Comparison of ENCODE assay signal across 9 mouse cellular contexts in the genomic region with DNA sequence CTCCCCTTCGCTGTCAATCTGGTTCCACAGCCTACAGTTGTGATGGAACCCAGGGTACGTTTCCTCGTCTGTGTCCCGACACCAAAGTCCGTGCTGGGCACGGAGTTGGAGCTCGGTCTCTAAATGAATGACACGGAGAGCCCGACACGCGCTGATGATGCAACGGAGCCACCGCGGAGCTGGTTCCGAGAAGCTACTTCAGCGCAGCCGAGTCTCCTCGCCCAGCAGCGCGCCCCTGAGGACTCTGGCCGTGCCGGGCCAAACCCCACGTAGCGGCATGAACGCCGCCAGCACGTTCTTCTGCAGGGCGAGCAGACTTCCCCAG. TPM values are rescaled to one million over a fixed set of nuclear protein-coding genes. Genes with fewer than 3 reads are reported as not detected.
A peak's percentile ranks its signal among the peaks of the same experiment; 100 is the strongest.
DNase-seq lines count a peak whose midpoint lies in the region; ATAC-seq and TF ChIP-seq lines count a peak whose summit lies in the region.
"Had no signal": no experiment of that assay in that cellular context is flagged by ENCODE, and none has a peak within 500 bp of the region (broad histone marks: within the 10 kb centered on the region; RNA-seq: fewer than 3 reads in every experiment).

No protein-coding gene starts in this region.

- TF ChIP-seq CTCF in thymus, adult 2 months (IDR thresholded peaks at IDR 0.05; ENCODE audit: borderline replicate concordance, control insufficient read depth, extremely low read depth, insufficient read depth, low read length, poor library complexity), result no peak
- no peak for TF ChIP-seq CTCF in liver, embryonic 14.5 days (IDR thresholded peaks at IDR 0.05; ENCODE audit: low read depth)

- H3K4me1 ChIP-seq in erythroblast, embryonic 14.5 days (ENCODE audit: control insufficient read depth), result peaks cover 43% of the 10 kb centered on the region
- peaks cover 13% of the 10 kb centered on the region for H3K4me1 ChIP-seq in thymus, adult 2 months (replicated peaks; ENCODE audit: control insufficient read depth, insufficient read depth, low read length)
- peaks cover 9 to 11% of the 10 kb centered on the region in 2 experiments for H3K4me1 ChIP-seq in liver, embryonic 14.5 days (replicated peaks; ENCODE audit: control insufficient read depth in 2 of 2, insufficient read depth in 2 of 2, low read length in 1 of 2)

- peaks cover 23% of the 10 kb centered on the region for H3K36me3 ChIP-seq in erythroblast, embryonic 14.5 days (ENCODE audit: control insufficient read depth)
- H3K36me3 ChIP-seq in thymus, adult 2 months (ENCODE audit: control insufficient read depth, insufficient read depth, low read length), result no peaks in the 10 kb centered on the region
- H3K36me3 ChIP-seq in liver, embryonic 14.5 days (replicated peaks; ENCODE audit: control insufficient read depth, insufficient read depth, low read depth), result no peaks in the 10 kb centered on the region; the same call in 1 of the 2 replicates

- no peak; the same call in 1 of the 2 replicates for ATAC-seq in erythroblast, adult 5-6 weeks (replicated peaks; ENCODE audit: low FRiP score, poor library complexity, severe bottlenecking)
- ATAC-seq in liver, embryonic 14.5 days (ENCODE audit: insufficient read depth), result no peak

- peak overlapping the region; percentile 90 for H3K4me2 ChIP-seq in liver, embryonic 14.5 days (ENCODE audit: low read depth)

- intact Hi-C loops in left cerebral cortex, postnatal 36 days (cut with DNase I), result no loop called here

- no peak for TF ChIP-seq POLR2A in thymus, adult 2 months (IDR thresholded peaks at IDR 0.05; ENCODE audit: control insufficient read depth, extremely low read depth, insufficient read depth, low read length, poor library complexity)

- no peak for DNase-seq in thymus, adult 2 months
- no peak for DNase-seq in thymus, postnatal 25 days
- no peak for DNase-seq in liver, embryonic 14.5 days (ENCODE audit: low read depth in 3 of 3, low spot score in 3 of 3)
- no peak for DNase-seq in adrenal gland, postnatal 14 days
- no peak for DNase-seq in left cerebral cortex, postnatal 36 days (ENCODE audit: low spot score in 2 of 2)
- no peak for DNase-seq in urinary bladder, postnatal 36 days (ENCODE audit: low spot score in 2 of 2)

- H3K4me3 ChIP-seq in erythroblast, embryonic 14.5 days (replicated peaks), result peak overlapping the region; percentile 99
- peak overlapping the region; percentile 82 for H3K4me3 ChIP-seq in thymus, adult 2 months (ENCODE audit: control insufficient read depth, insufficient read depth, low read length)
- peak overlapping the region; percentile 83 to 98 for H3K4me3 ChIP-seq in liver, embryonic 14.5 days (ENCODE audit: insufficient read depth in 1 of 2, low read depth in 2 of 2, low read length in 2 of 2)

- H3K27ac ChIP-seq in thymus, adult 2 months (ENCODE audit: control insufficient read depth, insufficient read depth, low read length), result no peak overlapping the region
- peak overlapping the region; percentile 58 for H3K27ac ChIP-seq in liver, embryonic 14.5 days

- peaks cover 5% of the 10 kb centered on the region for H3K27me3 ChIP-seq in erythroblast, embryonic 14.5 days (ENCODE audit: control insufficient read depth)
- H3K27me3 ChIP-seq in thymus, adult 2 months (ENCODE audit: control insufficient read depth, insufficient read depth, low read length), result no peaks in the 10 kb centered on the region
- H3K27me3 ChIP-seq in liver, embryonic 14.5 days (ENCODE audit: control insufficient read depth, insufficient read depth, low read length), result no peaks in the 10 kb centered on the region

- WGBS in thymus, adult 2 months, result under 1% methylated on average over 28 of the region's 28 CpGs
- 1% methylated on average over 28 of the region's 28 CpGs for WGBS in liver, embryonic 14.5 days (ENCODE audit: insufficient replicate concordance)

- no peaks in the 10 kb centered on the region for H3K9me3 ChIP-seq in erythroblast, embryonic 14.5 days (ENCODE audit: control insufficient read depth, low read length)
- no peaks in the 10 kb centered on the region for H3K9me3 ChIP-seq in liver, embryonic 14.5 days (ENCODE audit: control insufficient read depth, low read length)

- peak overlapping the region; percentile 90 for H3K9ac ChIP-seq in liver, embryonic 14.5 days (replicated peaks)

- no peak for TF ChIP-seq EP300 in liver, embryonic 14.5 days (IDR thresholded peaks at IDR 0.05; ENCODE audit: low read depth)

RNA-seq across cellular contexts. Expression of gene Farsb, which starts 0.3 kb away (rescaled TPM):
- 0.63 and 0.72 TPM in 2 replicates for polyA plus RNA-seq in erythroblast, embryonic 14.5 days (2012)
- 20.1 and 28.8 TPM in 2 replicates for total RNA-seq in erythroblast, adult 5-6 weeks (2015; ENCODE audit: low replicate concordance)
- total RNA-seq in erythroblast, adult 5-6 weeks (2017; ENCODE audit: low replicate concordance), result 14.1 and 16.3 TPM in 2 replicates
- 18.0 and 21.9 TPM in 2 replicates for polyA plus RNA-seq in thymus, adult 2 months (2012; rRNA removed)
- 33.9 and 38.6 TPM in 2 replicates for polyA plus RNA-seq in liver, embryonic 14.5 days (2012; rRNA removed)
- 111 TPM in 2 replicates for polyA plus RNA-seq in liver, embryonic 14.5 days (2014; fragmentation: Nextera tagmentation; extraction: Ambion mirVana)
- total RNA-seq in adrenal gland, postnatal 14 days (2021), result 65.8 and 67.3 TPM in 2 replicates
- total RNA-seq in left cerebral cortex, postnatal 36 days (2021), result 10 to 100 TPM; 56.3 to 63.0 TPM

RNA-seq across cellular contexts. Expression of gene Mogat1, which starts 22.4 kb away (rescaled TPM):
- not detected in 2 replicates for polyA plus RNA-seq in erythroblast, embryonic 14.5 days (2012)
- not detected in 2 replicates for total RNA-seq in erythroblast, adult 5-6 weeks (2015; ENCODE audit: low replicate concordance)
- total RNA-seq in erythroblast, adult 5-6 weeks (2017; ENCODE audit: low replicate concordance), result not detected in 2 replicates
- 0.66 and 3.2 TPM in 2 replicates for polyA plus RNA-seq in thymus, adult 2 months (2012; rRNA removed)
- 0.08 TPM in 1 of 2 replicates, not detected in the other for polyA plus RNA-seq in liver, embryonic 14.5 days (2012; rRNA removed)
- not detected in 2 replicates for polyA plus RNA-seq in liver, embryonic 14.5 days (2014; fragmentation: Nextera tagmentation; extraction: Ambion mirVana)
- 1.1 TPM in 1 of 2 replicates, not detected in the other for total RNA-seq in adrenal gland, postnatal 14 days (2021)
- total RNA-seq in left cerebral cortex, postnatal 36 days (2021), result not detected
- total RNA-seq: common myeloid progenitor, adult 5-6 weeks had no signal

RNA-seq across cellular contexts. Expression of gene BC035947, which starts 23.6 kb away (rescaled TPM):
- not detected in 2 replicates for polyA plus RNA-seq in erythroblast, embryonic 14.5 days (2012)
- not detected in 2 replicates for total RNA-seq in erythroblast, adult 5-6 weeks (2015; ENCODE audit: low replicate concordance)
- total RNA-seq in erythroblast, adult 5-6 weeks (2017; ENCODE audit: low replicate concordance), result not detected in 2 replicates
- polyA plus RNA-seq in thymus, adult 2 months (2012; rRNA removed), result not detected in 2 replicates
- polyA plus RNA-seq in liver, embryonic 14.5 days (2012; rRNA removed), result 0.01 TPM in 2 replicates
- not detected in 2 replicates for polyA plus RNA-seq in liver, embryonic 14.5 days (2014; fragmentation: Nextera tagmentation; extraction: Ambion mirVana)
- total RNA-seq in adrenal gland, postnatal 14 days (2021), result 0.11 and 0.15 TPM in 2 replicates
- under 1 TPM; 0.45 to 0.49 TPM for total RNA-seq in left cerebral cortex, postnatal 36 days (2021)
- total RNA-seq: common myeloid progenitor, adult 5-6 weeks had no signal
